Mouse (Mus musculus) layer of hippocampus, adult 9-11 months (tissue): Measurements from ENCODE around the gene Clybl.

Experiments used
- DNase-seq: peaks from one replicate; pipeline ENCODE4 v3.0.0; 2022

Gene Clybl

GRCm38 (mm10) chr14:122200247-122200885 is 18.9 kb downstream of the Clybl start:
- no peak for DNase-seq

- no peak for DNase-seq
These were observed 27.7 kb downstream of the Clybl start for GRCm38 (mm10) chr14:122209177-122209576.

DNA sequence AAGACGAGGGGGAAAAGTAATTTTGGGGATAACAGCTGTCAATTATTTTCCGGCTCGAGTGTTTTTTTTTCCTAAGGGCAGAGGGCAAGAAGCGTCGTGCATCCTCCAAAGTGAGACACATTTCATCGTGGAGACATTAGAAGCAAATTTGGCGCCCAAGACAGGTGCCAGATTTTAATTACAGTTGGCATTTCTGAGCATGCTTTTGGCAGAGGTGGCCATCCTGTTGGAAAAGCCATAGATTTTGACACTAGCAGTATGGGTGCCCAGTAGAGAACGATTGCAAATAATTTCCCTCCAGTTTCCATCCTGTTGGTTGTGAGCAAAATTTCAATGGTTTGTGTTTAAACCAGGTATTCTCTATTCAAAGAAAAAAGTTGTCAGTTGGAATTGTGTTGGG is 32.1 kb downstream of the Clybl start:
- no peak for DNase-seq

DNA sequence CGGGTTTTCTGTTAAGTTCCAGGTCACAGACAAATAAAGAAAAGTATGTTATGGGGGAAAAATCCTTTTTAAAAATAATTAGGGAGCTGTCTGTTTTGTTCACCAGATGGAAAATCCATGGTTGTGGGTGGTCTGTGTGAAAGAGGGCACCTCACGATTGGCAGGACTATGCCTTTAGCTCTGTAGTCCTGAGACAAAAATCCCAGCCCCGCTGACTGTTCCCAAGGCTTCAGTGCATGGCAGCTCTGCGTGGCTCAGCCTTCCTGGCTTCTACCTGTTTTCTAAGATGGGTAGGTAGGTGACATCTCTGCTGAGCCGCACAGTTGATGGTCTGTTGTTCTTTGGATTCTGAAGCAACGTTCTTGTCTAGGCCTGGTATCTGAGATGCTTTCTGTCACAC is 32.6 kb downstream of the Clybl start:
- no peak for DNase-seq

- no peak for DNase-seq
These were observed 35.7 kb downstream of the Clybl start for GRCm38 (mm10) chr14:122217221-122217620.

DNA sequence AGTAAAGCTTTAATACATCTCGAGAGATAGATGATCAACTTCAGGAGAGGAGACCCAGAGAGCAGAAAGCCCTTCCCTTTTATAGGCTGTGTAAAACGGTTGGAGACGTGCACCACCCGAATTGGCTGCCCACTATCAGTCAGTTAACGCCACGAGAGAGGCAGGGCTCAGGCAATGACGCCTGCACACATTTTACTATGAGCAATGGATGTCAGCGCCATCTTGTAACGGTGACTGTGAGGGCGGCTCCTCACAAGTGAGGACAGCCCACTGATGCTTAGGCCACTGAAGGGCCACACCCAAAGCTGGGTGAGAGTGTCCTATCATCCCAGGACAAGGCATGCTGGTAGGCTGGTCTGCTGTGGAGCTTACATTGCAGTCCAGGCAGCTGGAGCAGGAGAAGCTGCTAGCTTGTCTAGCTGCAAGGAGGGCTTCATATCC is 41.5 kb downstream of the Clybl start:
- DNase-seq: no peak

GRCm38 (mm10) chr14:122223461-122224102 is 42.1 kb downstream of the Clybl start:
- DNase-seq: peak; percentile 72

DNA sequence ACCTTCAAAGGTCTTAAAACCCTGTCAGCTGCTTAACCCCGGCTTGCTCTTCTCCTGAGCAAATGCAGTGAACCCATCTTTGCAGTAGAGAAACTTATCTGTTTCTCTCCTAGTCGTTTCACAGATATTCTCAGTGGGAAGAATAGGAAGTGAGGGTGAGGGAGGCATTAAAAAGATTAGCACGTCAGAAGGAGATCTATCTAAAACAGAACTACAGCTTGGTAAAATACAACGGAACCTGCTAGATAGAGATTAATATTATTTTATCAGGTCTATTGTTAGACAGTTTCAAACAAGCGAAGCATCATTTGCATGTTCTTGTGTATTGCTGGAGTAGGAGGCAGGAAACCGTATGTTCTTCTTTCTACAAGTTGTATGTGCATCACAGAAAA is 42.6 kb downstream of the Clybl start:
- no peak for DNase-seq

DNA sequence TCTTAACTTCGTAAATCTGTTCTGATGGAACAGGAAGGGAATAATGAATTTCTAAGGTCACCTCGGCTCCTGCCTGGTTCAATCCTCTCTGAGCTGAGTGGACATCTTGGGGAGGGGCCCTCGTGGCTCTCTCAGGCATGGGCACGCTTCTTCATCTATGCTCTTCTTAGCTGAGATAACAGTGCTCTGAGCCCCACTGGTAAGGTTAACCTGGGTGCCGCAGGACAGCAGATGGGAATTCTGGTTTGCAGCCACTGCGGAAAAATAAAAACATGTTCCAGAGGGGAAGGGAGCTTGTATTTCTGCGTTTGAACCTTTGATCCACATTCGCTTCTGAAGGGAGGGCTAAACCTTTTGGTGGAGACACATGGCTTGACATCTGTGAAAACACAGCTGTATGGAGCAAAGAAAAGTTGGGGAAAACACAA is 43.0 kb downstream of the Clybl start:
- DNase-seq: no peak

DNA sequence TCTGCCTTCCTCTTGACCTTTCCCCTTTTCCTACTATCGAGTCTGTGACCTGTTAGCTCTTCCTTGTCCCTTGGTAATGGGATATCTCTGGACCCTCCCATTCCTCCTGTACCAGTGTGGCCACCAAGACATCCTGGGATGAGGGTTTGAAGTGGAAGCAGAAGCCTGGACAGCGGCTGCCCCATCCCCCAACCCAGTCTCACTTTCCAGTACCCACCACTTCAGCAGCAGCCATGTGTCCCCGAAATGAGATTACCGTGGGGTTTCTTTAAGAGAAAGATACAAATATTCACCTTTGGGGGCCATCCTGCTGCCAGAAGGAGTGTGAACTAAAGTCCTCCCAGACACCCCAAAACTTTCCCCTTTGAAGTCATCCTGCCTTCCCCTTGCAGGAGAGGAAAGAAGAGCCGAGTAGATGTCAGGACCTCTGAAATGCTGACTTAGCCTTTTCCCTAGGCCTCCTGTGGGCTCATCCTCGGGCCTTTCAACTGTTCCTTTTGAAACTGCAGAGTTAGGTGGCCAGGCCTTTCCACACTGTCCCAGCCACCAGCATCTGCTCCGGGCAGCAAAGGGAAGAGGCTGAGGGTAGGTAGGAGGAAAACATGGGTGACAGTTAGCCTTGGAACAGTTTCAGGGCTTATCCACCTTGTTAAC is 44.1 kb downstream of the Clybl start:
- DNase-seq: no peak

- DNase-seq: no peak
These were observed 44.6 kb downstream of the Clybl start for GRCm38 (mm10) chr14:122226133-122226515.

DNA sequence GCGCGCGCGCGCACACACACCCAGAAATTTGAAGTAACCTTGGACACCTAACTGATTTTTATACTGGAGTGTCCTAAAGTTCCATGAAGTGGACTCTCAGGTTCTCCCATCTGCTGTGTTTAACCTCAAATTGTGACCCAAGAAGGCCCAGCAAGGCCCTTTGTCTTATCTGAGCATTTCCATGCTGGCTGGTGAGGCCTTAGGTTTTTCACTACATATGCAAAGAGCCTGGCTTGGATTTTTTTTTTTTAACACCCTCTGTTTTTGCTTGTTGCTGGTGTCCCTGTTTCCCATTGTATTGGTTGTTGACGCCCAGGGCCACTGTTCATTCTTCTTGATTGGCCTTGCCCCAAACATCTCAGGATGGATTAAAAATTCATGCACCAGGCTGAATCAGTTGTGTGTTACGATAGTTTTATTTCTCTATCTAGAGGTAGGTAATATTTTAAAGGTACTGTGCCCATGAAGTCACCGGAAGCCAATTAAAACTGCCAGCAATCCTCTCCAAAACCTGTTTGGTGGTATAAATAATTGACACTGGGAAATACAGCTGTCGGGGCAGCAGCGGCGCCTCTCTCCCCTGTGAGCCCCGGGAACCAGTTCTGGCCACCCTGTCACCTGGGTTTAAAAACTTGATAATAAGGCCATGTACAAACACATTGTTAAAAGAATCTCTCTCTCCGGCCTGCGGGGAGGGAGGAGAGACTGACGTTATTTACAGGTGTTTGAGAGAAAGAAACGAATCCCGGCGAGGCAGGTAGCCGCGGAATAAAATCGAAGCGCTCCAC is 45.4 kb downstream of the Clybl start:
- DNase-seq: no peak

DNA sequence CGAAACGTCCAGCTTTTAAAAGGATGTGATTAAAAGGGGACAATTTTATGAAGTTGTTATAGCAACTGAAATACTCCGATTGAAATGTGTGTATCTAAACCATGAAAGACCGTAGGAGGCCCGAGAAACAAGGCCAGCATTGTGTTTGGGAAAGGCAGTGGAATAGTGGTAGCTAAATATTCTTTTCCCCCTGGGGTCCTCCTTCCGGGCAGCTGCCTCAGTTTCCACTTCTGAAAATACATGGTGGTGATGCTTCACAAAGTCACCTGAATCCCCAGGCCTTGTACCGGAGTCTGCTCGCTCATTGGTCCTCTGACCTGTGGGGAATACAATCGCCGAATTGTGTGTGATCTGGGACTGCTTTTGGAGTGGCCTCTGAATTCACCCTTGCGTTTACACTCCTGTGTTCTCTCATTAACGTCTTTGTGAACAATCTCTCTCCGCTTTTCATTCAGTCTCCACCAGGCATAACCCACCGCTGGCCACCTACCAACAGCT is 46.0 kb downstream of the Clybl start:
- DNase-seq: no peak

DNA sequence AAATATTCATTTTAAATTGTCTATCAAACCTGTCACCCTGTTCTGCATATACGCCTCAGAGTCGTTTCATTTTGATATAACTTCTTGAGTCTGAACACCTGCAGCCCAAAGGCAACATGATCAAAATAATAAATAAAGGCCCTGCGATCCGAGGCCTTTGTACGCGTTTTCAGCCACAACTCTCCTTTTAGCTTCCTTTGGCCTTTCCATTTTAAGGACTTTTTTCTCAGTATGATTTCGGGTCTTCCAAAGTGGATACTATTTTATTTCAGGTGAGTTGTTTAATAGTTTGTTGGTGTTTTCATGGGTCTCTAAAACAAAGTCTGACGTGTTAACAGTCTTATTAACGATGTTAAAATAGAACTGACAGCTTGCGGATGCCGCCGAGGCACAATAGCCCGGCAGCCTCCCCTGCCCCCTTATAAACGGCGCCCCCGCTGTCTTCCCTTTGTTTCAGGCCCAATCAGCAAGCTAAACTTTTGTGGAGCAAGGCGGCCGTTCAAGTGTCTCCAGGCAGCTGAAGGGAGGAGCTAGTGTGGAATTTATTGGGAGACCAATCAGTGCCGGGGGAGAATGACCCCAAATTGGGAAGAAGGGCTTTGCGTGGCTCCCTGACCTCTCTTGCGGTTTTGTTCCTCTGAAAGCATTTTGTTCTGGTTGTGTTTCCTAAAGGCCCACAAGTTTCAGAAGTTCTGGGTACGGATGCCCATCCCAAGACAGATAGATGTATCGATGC is 47.5 kb downstream of the Clybl start:
- no peak for DNase-seq

DNA sequence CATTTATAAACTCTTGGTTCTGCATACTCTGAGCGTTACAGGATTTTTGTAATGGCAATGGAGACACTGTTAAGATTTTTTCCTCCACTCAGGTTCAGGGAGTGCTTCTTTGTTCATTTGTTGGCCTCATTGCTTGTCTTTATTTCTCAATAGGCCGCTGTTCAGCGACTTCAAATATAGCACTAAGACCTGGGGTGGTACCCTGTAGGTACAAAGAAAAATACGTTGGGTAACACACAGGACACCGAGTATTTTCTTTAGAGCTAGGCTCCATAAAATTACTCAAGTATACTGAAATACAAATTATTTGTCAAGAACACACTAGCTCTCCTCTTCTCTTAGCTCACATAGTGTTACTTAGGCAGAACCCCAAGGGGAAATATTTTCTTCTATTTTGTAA is 48.5 kb downstream of the Clybl start:
- DNase-seq: no peak

DNA sequence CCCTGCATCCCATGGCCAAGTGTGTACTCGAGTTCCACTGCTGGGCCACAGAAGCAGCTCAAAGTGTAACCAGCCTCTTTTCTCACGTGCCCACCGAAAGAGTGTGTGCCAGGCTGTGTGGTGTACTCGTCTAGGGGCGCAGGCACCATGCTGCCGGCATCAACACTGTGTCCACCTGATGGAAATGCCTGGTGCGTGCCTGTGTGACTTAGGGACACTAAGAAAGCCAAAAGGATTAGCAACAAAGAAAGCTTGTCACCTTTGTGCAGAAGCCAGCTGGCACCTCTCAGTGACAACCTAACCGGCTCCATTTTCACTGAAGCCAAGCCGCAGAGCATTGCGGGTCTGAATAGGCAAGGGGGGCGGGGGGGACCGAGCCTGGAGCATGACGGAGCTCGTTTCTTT is 49.1 kb downstream of the Clybl start:
- no peak for DNase-seq

- no peak for DNase-seq
These were observed 49.6 kb downstream of the Clybl start for GRCm38 (mm10) chr14:122231073-122231472.

DNA sequence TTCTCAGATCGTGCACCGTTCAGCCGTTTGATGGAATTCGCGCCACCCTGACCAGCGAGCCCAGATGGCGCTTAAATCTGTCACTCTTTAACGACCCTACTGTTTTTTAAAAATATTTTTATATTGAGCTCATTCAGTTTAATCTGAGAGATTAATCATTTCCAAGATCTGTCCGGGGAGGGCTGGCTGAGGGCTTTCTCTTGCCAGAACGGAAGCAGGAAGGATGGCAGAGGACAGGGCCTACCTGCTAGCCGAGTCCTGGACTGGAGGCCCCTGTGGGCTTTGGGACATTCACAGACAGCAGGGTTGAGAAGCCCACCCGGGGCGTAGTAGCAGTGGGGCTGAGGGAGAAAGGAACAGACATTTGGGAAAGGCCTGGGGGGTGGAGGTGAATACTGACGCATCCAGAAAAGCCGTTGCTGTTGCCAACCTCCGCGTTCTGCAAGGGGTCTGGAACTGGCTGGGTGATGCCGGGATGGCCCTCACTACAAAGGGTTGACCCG is 51.8 kb downstream of the Clybl start:
- no peak for DNase-seq

DNA sequence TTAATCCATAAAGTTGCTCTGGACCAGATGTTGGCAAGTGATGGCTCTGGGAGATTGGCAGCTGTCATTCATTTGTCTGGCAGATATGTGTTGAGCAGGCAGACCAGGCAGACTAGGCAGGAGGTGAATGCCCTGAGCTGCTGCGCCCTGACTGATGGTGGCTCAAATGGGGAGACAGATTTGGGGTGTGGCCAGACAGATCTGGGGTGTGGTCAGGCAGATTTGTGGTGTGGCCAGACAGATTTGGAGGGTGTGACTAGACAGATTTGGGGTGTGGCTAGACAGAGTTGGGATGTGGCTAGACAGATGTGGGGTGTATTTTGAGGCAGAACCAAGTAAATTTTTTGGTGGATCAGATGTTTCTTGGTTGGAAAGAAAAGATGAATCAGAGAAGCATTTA is 62.4 kb downstream of the Clybl start:
- no peak for DNase-seq

- no peak for DNase-seq
These were observed 65.7 kb downstream of the Clybl start for GRCm38 (mm10) chr14:122246919-122247859.

DNA sequence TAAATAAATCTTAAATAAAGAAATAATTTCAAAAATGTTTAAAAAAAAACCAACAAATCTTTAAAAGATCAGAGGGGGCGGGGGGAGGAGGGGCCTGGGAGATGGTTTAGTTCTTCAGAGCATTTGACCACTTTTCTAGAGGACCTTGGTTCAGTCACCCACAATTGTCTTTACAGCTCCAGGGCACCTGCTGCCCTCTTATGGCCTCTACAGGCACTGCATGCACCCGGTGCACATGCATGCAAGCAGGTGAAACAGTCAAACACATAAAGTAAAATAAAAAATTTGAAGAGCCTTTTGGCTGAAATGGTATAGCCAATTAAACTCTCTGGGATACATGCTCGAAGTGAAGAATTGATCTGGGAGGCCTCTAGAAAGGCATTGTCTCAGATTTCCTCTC is 67.6 kb downstream of the Clybl start:
- DNase-seq: no peak
